Mouse (Mus musculus): ENCODE results near the gene Lrrc66.

The Lrrc66 gene

DNA sequence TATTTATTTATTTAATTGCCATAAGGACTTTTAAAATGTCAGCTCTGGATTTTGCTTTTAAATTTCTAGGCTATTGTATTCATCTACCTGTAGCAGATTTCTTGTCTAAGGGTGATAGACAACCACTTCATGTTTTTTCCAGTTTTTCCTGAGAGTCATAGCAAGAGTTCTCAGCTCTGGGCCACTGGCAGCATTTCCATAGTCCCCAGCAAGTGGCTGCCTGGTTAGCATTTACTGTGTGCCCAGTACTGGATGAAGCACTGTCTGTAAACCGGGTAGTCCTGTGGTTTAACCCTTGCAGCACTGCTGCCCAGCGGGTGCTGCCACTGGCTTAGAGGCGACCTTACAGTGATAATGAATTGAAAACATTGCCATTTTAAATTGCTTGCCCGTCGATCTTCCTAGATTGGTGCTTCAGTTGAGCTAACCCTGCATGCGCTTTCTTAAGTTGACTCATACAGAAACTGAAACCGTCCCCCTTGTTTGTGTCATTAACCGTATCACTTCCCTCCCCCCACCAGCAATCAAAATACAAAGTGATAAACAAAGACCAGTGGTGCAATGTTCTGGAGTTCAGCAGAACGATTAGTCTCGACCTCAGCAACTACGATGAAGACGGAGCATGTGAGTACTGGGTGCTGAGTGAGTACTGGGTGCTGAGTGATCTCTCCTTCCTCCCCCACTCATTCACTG lies 75.4 kb downstream of the Lrrc66 start:
- DNase-seq = no peak

Data from cerebellum, adult 11 months (tissue).